Mouse (Mus musculus): Measurements from ENCODE around the gene Mcidas. TPM values are rescaled to one million over a fixed set of nuclear protein-coding genes. Genes with fewer than 3 reads are reported as not detected.

Gene Mcidas
- 1.6 and 1.7 TPM in 2 replicates for polyA plus RNA-seq (2016; fragmentation: Nextera tagmentation; extraction: Ambion mirVana)

- Histone ChIP-seq H3K4me3 (peak within 1 kb of the TSS; percentile 40), H3K36me3 (no peaks in the 10 kb centered on the region), H3K4me2 (replicated peaks) (peak within 1 kb of the TSS; percentile 79), H3K4me1 (peaks cover 31% of the 10 kb centered on the region), H3K9me3 (replicated peaks) (no peaks in the 10 kb centered on the region), H3K27ac (no peak within 1 kb of the TSS), H3K27me3 (peaks cover 95% of the 10 kb centered on the region), H3K9ac (peak within 1 kb of the TSS; percentile 51)
- ATAC-seq (ENCODE audit: low FRiP score): peak; percentile 34
- WGBS: 0% methylated on average over 63 of the region's 63 CpGs
These were observed at the start of gene Mcidas for GRCm38 (mm10) chr13:112993531-112994152. Gene Mcidas, plus strand, starts transcription at chr13:112993845.

GRCm38 (mm10) chr13:112945312-112945711, 48.3 kb upstream of the Mcidas start:
- H3K27ac ChIP-seq: no peak overlapping the region
- H3K4me3 ChIP-seq: no peak overlapping the region
- ATAC-seq (ENCODE audit: low FRiP score): no peak
- H3K36me3 ChIP-seq: peaks cover 79% of the 10 kb centered on the region
- H3K9me3 ChIP-seq (replicated peaks): no peaks in the 10 kb centered on the region
- no peak overlapping the region for H3K4me2 ChIP-seq (replicated peaks)
- H3K9ac ChIP-seq: no peak overlapping the region
- H3K4me1 ChIP-seq: no peaks in the 10 kb centered on the region
- WGBS: 96% methylated on average over 9 of the region's 9 CpGs
- no peaks in the 10 kb centered on the region for H3K27me3 ChIP-seq

- no peak overlapping the region for H3K9ac ChIP-seq
- H3K9me3 ChIP-seq (replicated peaks): no peaks in the 10 kb centered on the region
- H3K4me3 ChIP-seq: no peak overlapping the region
- WGBS: 92% methylated on average over 6 of the region's 6 CpGs
- H3K27ac ChIP-seq: no peak overlapping the region
- ATAC-seq (ENCODE audit: low FRiP score): no peak
- no peaks in the 10 kb centered on the region for H3K27me3 ChIP-seq
- H3K4me1 ChIP-seq: no peaks in the 10 kb centered on the region
- H3K4me2 ChIP-seq (replicated peaks): no peak overlapping the region
- peaks cover 83% of the 10 kb centered on the region for H3K36me3 ChIP-seq
These were observed 47.7 kb upstream of the Mcidas start for GRCm38 (mm10) chr13:112945900-112946299.

GRCm38 (mm10) chr13:112954067-112954466, 39.6 kb upstream of the Mcidas start:
- ATAC-seq (ENCODE audit: low FRiP score): no peak

GRCm38 (mm10) chr13:112963081-112963480, 30.6 kb upstream of the Mcidas start:
- ATAC-seq (ENCODE audit: low FRiP score): no peak
- 87% methylated on average over 5 of the region's 5 CpGs for WGBS
- Histone ChIP-seq H3K27me3 (no peaks in the 10 kb centered on the region), H3K27ac (no peak overlapping the region), H3K9ac (no peak overlapping the region), H3K36me3 (peaks cover 71% of the 10 kb centered on the region), H3K4me3 (no peak overlapping the region), H3K9me3 (replicated peaks) (no peaks in the 10 kb centered on the region), H3K4me1 (no peaks in the 10 kb centered on the region), H3K4me2 (replicated peaks) (no peak overlapping the region)

More at GRCm38 (mm10) chr13:112954067-112954466, 39.6 kb upstream of the Mcidas start:
- Histone ChIP-seq H3K4me1 (no peaks in the 10 kb centered on the region), H3K27ac (no peak overlapping the region), H3K4me3 (no peak overlapping the region), H3K9me3 (replicated peaks) (no peaks in the 10 kb centered on the region), H3K36me3 (peaks cover 82% of the 10 kb centered on the region), H3K4me2 (replicated peaks) (no peak overlapping the region), H3K9ac (no peak overlapping the region), H3K27me3 (no peaks in the 10 kb centered on the region)
- 92% methylated on average over 8 of the region's 8 CpGs for WGBS

GRCm38 (mm10) chr13:112964421-112964820, 29.2 kb upstream of the Mcidas start:
- H3K4me1 ChIP-seq: no peaks in the 10 kb centered on the region
- H3K4me2 ChIP-seq (replicated peaks): no peak overlapping the region
- no peak for ATAC-seq (ENCODE audit: low FRiP score)
- H3K27ac ChIP-seq: no peak overlapping the region
- H3K36me3 ChIP-seq: peaks cover 71% of the 10 kb centered on the region
- H3K27me3 ChIP-seq: no peaks in the 10 kb centered on the region
- WGBS: 92% methylated on average over 12 of the region's 12 CpGs
- no peak overlapping the region for H3K9ac ChIP-seq
- no peak overlapping the region for H3K4me3 ChIP-seq
- H3K9me3 ChIP-seq (replicated peaks): no peaks in the 10 kb centered on the region

- no peak for ATAC-seq (ENCODE audit: low FRiP score)
- Histone ChIP-seq H3K36me3 (peaks cover 65% of the 10 kb centered on the region), H3K4me2 (replicated peaks) (no peak overlapping the region), H3K27me3 (no peaks in the 10 kb centered on the region), H3K27ac (no peak overlapping the region), H3K4me1 (no peaks in the 10 kb centered on the region), H3K9ac (no peak overlapping the region), H3K9me3 (replicated peaks) (no peaks in the 10 kb centered on the region), H3K4me3 (no peak overlapping the region)
- 92% methylated on average over 5 of the region's 5 CpGs for WGBS
These were observed 26.4 kb upstream of the Mcidas start for GRCm38 (mm10) chr13:112967267-112967666.

GRCm38 (mm10) chr13:112976720-112977119, 16.9 kb upstream of the Mcidas start:
- Histone ChIP-seq H3K4me3 (no peak overlapping the region), H3K9ac (no peak overlapping the region), H3K27me3 (peaks cover 23% of the 10 kb centered on the region), H3K27ac (no peak overlapping the region), H3K9me3 (replicated peaks) (no peaks in the 10 kb centered on the region), H3K36me3 (no peaks in the 10 kb centered on the region), H3K4me2 (replicated peaks) (no peak overlapping the region), H3K4me1 (no peaks in the 10 kb centered on the region)
- no peak for ATAC-seq (ENCODE audit: low FRiP score)
- WGBS: 42% methylated on average over 10 of the region's 10 CpGs

- Histone ChIP-seq H3K9me3 (replicated peaks) (no peaks in the 10 kb centered on the region), H3K4me3 (0 out of 2 replicates have a peak overlapping the region, but pooled peaks have one; percentile 41), H3K9ac (no peak overlapping the region), H3K4me2 (replicated peaks) (peak overlapping the region; percentile 84), H3K27ac (no peak overlapping the region), H3K27me3 (peaks cover 72% of the 10 kb centered on the region), H3K4me1 (peaks cover 38% of the 10 kb centered on the region), H3K36me3 (no peaks in the 10 kb centered on the region)
- peak; percentile 24; the same call in 1 of the 2 replicates for ATAC-seq (ENCODE audit: low FRiP score)
- 3% methylated on average over 18 of the region's 18 CpGs for WGBS
These were observed 7.8 kb upstream of the Mcidas start for GRCm38 (mm10) chr13:112985605-112986450.

GRCm38 (mm10) chr13:112986451-112986950, 7.1 kb upstream of the Mcidas start:
- Histone ChIP-seq H3K4me2 (replicated peaks) (peak overlapping the region; percentile 84), H3K9ac (no peak overlapping the region), H3K9me3 (replicated peaks) (no peaks in the 10 kb centered on the region), H3K4me1 (peaks cover 38% of the 10 kb centered on the region), H3K27me3 (peaks cover 77% of the 10 kb centered on the region), H3K36me3 (no peaks in the 10 kb centered on the region), H3K4me3 (peak overlapping the region; percentile 41; the same call in 1 of the 2 replicates), H3K27ac (no peak overlapping the region)
- no peak for ATAC-seq (ENCODE audit: low FRiP score)
- WGBS: under 1% methylated on average over 17 of the region's 17 CpGs

GRCm38 (mm10) chr13:112987532-112987943, 6.1 kb upstream of the Mcidas start, which contains the start of gene Ccno:
Gene Ccno, plus strand, starts transcription at chr13:112987802.
- Histone ChIP-seq H3K4me3 (peak within 1 kb of the TSS; percentile 41), H3K4me1 (peaks cover 38% of the 10 kb centered on the region), H3K9ac (peak within 1 kb of the TSS; percentile 33), H3K36me3 (no peaks in the 10 kb centered on the region), H3K9me3 (replicated peaks) (no peaks in the 10 kb centered on the region), H3K27ac (no peak within 1 kb of the TSS), H3K4me2 (replicated peaks) (peak within 1 kb of the TSS; percentile 84), H3K27me3 (peaks cover 81% of the 10 kb centered on the region)
- 1% methylated on average over 44 of the region's 47 CpGs for WGBS
- peak; percentile 94 for ATAC-seq (ENCODE audit: low FRiP score)

- ATAC-seq (ENCODE audit: low FRiP score): peak; percentile 64
- H3K4me3 ChIP-seq: peak overlapping the region; percentile 41
- WGBS: under 1% methylated on average over 39 of the region's 39 CpGs
- H3K9ac ChIP-seq: peak overlapping the region; percentile 33
- peaks cover 38% of the 10 kb centered on the region for H3K4me1 ChIP-seq
- no peak overlapping the region for H3K27ac ChIP-seq
- no peaks in the 10 kb centered on the region for H3K9me3 ChIP-seq (replicated peaks)
- peaks cover 84% of the 10 kb centered on the region for H3K27me3 ChIP-seq
- peak overlapping the region; percentile 84 for H3K4me2 ChIP-seq (replicated peaks)
- H3K36me3 ChIP-seq: no peaks in the 10 kb centered on the region
These were observed 5.7 kb upstream of the Mcidas start for GRCm38 (mm10) chr13:112987991-112988390.

Measured in hindbrain, embryonic 12.5 days (tissue).